Mouse (Mus musculus) embryonic facial prominence, embryonic 13.5 days (tissue): ENCODE data around the gene Gm10273. TPM values are rescaled to one million over a fixed set of nuclear protein-coding genes. Genes with fewer than 3 reads are reported as not detected.
"Not testable (repeated sequence)": the region's sequence is repeated elsewhere in the genome, so short reads cannot be mapped to it uniquely, and the experiment has no call there.

Source experiments
- ATAC-seq: fragments of 200-750 bp; cut with Nextera tagmentation; 2 replicates; pipeline ENCODE4 v1.8.0; 2017; ENCODE audit warnings: low read depth; ENCODE audit not compliant: insufficient number of reproducible peaks, insufficient read depth, low FRiP score, low TSS enrichment
- H3K27ac ChIP-seq: fragments of 300-500 bp; sonication (generic); 2 replicates; pipeline ENCODE4 v1.5.1; 2015; ENCODE audit warnings: moderate library complexity, mild to moderate bottlenecking, inconsistent platforms
- H3K27me3 ChIP-seq: fragments of 300-500 bp; sonication (generic); 2 replicates; pipeline ENCODE4 v1.6.1; 2015; ENCODE audit warnings: mild to moderate bottlenecking, inconsistent platforms
- H3K36me3 ChIP-seq: fragments of 300-500 bp; sonication (generic); 2 replicates; pipeline ENCODE4 v1.6.1; 2015; ENCODE audit warnings: mild to moderate bottlenecking, inconsistent platforms
- H3K4me1 ChIP-seq: fragments of 300-500 bp; sonication (generic); 2 replicates; pipeline ENCODE4 v1.6.1; 2015; ENCODE audit warnings: inconsistent platforms
- H3K4me2 ChIP-seq: fragments of 300-500 bp; sonication (generic); 2 replicates; pipeline ENCODE4 v1.6.1; 2015; ENCODE audit warnings: moderate library complexity, mild to moderate bottlenecking, inconsistent platforms
- H3K4me3 ChIP-seq: fragments of 300-500 bp; sonication (generic); 2 replicates; pipeline ENCODE4 v1.5.1; 2015; ENCODE audit warnings: mild to moderate bottlenecking, inconsistent platforms
- H3K9ac ChIP-seq: fragments of 300-500 bp; sonication (generic); 2 replicates; pipeline ENCODE4 v1.6.1; 2015; ENCODE audit warnings: mild to moderate bottlenecking, inconsistent platforms
- H3K9me3 ChIP-seq: fragments of 300-500 bp; sonication (generic); 2 replicates; pipeline ENCODE4 v1.6.1; 2016; ENCODE audit warnings: inconsistent platforms
- WGBS: fragments of 180-500 bp; shearing (Covaris S2); methylation state at CpG from one replicate; pipeline ENCODE4 v1.1.7; 2015; ENCODE audit warnings: mixed read lengths; 5-methylcytosine and 5-hydroxymethylcytosine counted together
- polyA plus RNA-seq: library from polyadenylated mRNA; unstranded; fragments of >200 nt; fragmentation: Nextera tagmentation; extraction: Ambion mirVana; gene quantifications from 2 replicates; pipeline ENCODE4 v1.2.1, GENCODE M21; 2015

Gm10273 gene
- polyA plus RNA-seq, result 2.8 and 15.0 TPM in 2 replicates

GRCm38 (mm10) chr10:59395461-59395860 lies at the start of gene Gm10273:
Gm10273 (plus strand) TSS chr10:59395632.
- not testable (repeated sequence) for H3K4me3 ChIP-seq, H3K4me1 ChIP-seq, ATAC-seq, H3K27me3 ChIP-seq, H3K4me2 ChIP-seq, H3K27ac ChIP-seq, H3K36me3 ChIP-seq, H3K9ac ChIP-seq, H3K9me3 ChIP-seq
- WGBS, result 95% methylated on average over 12 of the region's 25 CpGs

DNA sequence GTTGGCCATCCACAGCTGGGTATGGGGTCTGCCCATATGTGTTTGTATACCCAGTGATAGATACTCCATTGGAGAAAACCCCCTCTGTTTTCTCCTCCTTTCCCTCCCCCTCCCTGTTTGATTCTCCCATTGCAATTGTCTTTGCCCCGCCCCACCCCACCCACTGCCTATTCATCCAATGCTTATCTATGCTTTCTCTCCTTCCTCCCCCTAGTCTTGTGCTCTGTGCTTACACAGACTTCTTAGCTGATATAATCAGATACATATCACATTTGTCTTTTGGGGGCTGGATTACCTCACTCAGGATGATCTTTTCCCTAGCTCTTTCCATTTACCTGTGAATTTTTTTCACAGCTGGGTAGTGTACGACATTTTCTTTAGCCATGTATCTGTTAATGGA lies 48.9 kb upstream of the Gm10273 start:
- Histone ChIP-seq H3K27ac (no peak overlapping the region), H3K9ac (no peak overlapping the region), H3K4me2 (no peak overlapping the region), H3K36me3 (peaks cover 81% of the 10 kb centered on the region), H3K9me3 (no peaks in the 10 kb centered on the region), H3K4me1 (no peaks in the 10 kb centered on the region), H3K4me3 (no peak overlapping the region), H3K27me3 (no peaks in the 10 kb centered on the region)
- ATAC-seq, result no peak
- WGBS, result 95% methylated on average over 2 of the region's 2 CpGs

- no peak overlapping the region for H3K27ac ChIP-seq
- no peak overlapping the region for H3K4me3 ChIP-seq
- no peaks in the 10 kb centered on the region for H3K27me3 ChIP-seq
- no peak for ATAC-seq
- H3K9me3 ChIP-seq, result no peaks in the 10 kb centered on the region
- H3K9ac ChIP-seq, result no peak overlapping the region
- H3K4me1 ChIP-seq, result no peaks in the 10 kb centered on the region
- no peak overlapping the region for H3K4me2 ChIP-seq
- peaks cover 85% of the 10 kb centered on the region for H3K36me3 ChIP-seq
- WGBS, result 90% methylated on average over 9 of the region's 9 CpGs
Observed at GRCm38 (mm10) chr10:59348200-59348599, 47.2 kb upstream of the Gm10273 start.

DNA sequence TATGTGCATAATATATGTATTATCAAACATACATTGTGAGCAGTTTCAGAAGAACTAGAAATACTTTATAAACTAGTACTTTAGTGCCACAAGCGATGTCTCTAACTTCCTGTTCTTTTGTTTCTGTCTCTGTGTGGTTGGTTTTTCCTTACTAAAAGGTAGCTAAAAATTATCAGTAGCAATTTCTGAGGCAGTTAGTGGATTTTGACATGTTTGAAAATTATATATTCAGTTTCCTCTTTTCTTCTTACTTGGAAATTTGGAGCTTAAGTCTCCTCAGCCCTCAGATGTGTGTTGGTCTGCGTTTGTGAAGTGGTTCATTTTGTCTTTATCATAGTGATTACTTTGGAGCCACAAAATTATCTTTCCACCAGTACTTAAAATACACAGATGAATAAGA lies 45.9 kb upstream of the Gm10273 start:
- Histone ChIP-seq H3K4me2 (no peak overlapping the region), H3K36me3 (peaks cover 80% of the 10 kb centered on the region), H3K4me1 (no peaks in the 10 kb centered on the region), H3K9ac (no peak overlapping the region), H3K27ac (no peak overlapping the region), H3K27me3 (no peaks in the 10 kb centered on the region), H3K9me3 (no peaks in the 10 kb centered on the region), H3K4me3 (no peak overlapping the region)
- ATAC-seq, result no peak
- WGBS, result 98% methylated on average over 2 of the region's 2 CpGs

- Histone ChIP-seq H3K9ac (no peak overlapping the region), H3K4me1 (no peaks in the 10 kb centered on the region), H3K4me2 (no peak overlapping the region), H3K36me3 (peaks cover 74% of the 10 kb centered on the region), H3K27me3 (no peaks in the 10 kb centered on the region), H3K27ac (no peak overlapping the region), H3K9me3 (no peaks in the 10 kb centered on the region), H3K4me3 (no peak overlapping the region)
- ATAC-seq, result no peak
- WGBS, result 29% methylated on average over 1 of the region's 1 CpGs
Observed at GRCm38 (mm10) chr10:59353065-59353464, 42.4 kb upstream of the Gm10273 start.

- no peak for ATAC-seq
- no peak overlapping the region for H3K4me2 ChIP-seq
- no peaks in the 10 kb centered on the region for H3K4me1 ChIP-seq
- H3K27me3 ChIP-seq, result no peaks in the 10 kb centered on the region
- no peaks in the 10 kb centered on the region for H3K9me3 ChIP-seq
- no peak overlapping the region for H3K9ac ChIP-seq
- H3K36me3 ChIP-seq, result peaks cover 65% of the 10 kb centered on the region
- H3K27ac ChIP-seq, result no peak overlapping the region
- no peak overlapping the region for H3K4me3 ChIP-seq
- WGBS, result 82% methylated on average over 12 of the region's 12 CpGs
Observed at GRCm38 (mm10) chr10:59354120-59354519, 41.3 kb upstream of the Gm10273 start.

- 89% methylated on average over 8 of the region's 8 CpGs for WGBS
- ATAC-seq, result no peak
- H3K27ac ChIP-seq, result no peak overlapping the region
Observed at GRCm38 (mm10) chr10:59355020-59355419, 40.4 kb upstream of the Gm10273 start.

DNA sequence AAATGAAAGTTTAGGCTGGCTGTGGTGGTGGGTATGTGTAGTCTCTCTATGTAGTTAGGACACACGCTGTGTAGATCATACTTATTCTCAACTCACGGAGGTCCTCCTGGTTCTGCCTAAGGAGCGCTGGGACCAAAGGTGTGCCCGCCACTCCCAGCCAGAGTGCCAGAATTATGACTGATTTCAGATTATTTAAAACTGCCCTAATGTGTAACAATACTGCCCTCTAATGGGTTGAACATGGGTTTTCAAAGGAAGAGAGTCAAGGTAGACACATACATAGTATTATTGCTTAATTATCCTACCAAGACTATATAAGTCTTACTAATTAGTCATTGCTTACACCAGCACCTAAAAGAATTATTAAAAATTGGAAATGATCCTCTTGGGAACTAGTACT lies 36.7 kb upstream of the Gm10273 start:
- H3K27ac ChIP-seq, result no peak overlapping the region
- peaks cover 64% of the 10 kb centered on the region for H3K36me3 ChIP-seq
- H3K4me2 ChIP-seq, result no peak overlapping the region
- ATAC-seq, result no peak
- no peaks in the 10 kb centered on the region for H3K27me3 ChIP-seq
- no peaks in the 10 kb centered on the region for H3K9me3 ChIP-seq
- whole genome bisulfite sequencing, result 92% methylated on average over 4 of the region's 4 CpGs
- H3K4me1 ChIP-seq, result no peaks in the 10 kb centered on the region
- no peak overlapping the region for H3K4me3 ChIP-seq
- no peak overlapping the region for H3K9ac ChIP-seq

More at GRCm38 (mm10) chr10:59355020-59355419, 40.4 kb upstream of the Gm10273 start:
- no peaks in the 10 kb centered on the region for H3K4me1 ChIP-seq
- no peak overlapping the region for H3K4me2 ChIP-seq
- H3K9ac ChIP-seq, result no peak overlapping the region
- H3K27me3 ChIP-seq, result no peaks in the 10 kb centered on the region
- no peaks in the 10 kb centered on the region for H3K9me3 ChIP-seq
- H3K36me3 ChIP-seq, result peaks cover 66% of the 10 kb centered on the region
- no peak overlapping the region for H3K4me3 ChIP-seq

DNA sequence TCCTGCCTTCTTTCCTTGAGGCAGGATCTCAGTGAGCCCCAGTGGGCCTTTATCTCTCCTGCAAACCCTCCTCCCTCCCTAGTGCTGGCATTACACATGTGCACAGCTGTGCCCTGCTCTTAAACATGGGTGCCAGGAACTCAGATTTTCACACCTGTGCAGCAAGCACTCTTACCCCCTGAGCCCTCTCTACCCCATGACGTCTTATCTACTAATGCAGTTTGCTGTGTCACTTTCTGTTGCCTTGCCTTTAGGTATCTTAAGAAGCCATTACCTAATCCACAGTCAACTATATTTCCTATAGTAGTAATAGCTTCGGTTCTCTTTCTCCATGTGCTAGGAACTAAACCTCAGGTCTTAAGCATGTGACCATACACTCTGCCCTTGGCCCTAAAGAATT lies 32.2 kb upstream of the Gm10273 start:
- Histone ChIP-seq H3K9me3 (no peaks in the 10 kb centered on the region), H3K4me3 (no peak overlapping the region), H3K4me2 (no peak overlapping the region), H3K9ac (no peak overlapping the region), H3K36me3 (peaks cover 79% of the 10 kb centered on the region), H3K4me1 (no peaks in the 10 kb centered on the region), H3K27me3 (no peaks in the 10 kb centered on the region), H3K27ac (no peak overlapping the region)
- WGBS, result 89% methylated on average over 2 of the region's 2 CpGs
- ATAC-seq, result no peak

DNA sequence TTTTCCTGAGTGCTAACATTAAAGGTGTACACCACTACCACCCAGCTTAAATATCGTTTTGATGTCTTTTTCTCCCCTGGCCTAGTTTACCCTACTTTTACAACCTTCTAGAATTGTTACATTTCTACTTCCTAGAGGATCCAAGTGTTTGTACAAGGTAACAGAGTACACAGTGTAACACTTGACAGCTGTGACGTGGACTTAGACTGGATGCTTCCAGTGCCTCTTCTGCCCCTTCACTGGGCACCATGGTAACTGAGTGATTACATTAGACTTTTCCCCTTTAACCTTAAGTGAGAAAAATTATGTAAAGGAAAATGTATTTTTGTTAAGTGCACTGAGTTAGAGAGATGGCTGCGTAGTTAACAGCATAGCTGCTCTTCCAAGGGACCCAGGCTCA lies 30.9 kb upstream of the Gm10273 start:
- Histone ChIP-seq H3K27me3 (no peaks in the 10 kb centered on the region), H3K9me3 (no peaks in the 10 kb centered on the region), H3K4me1 (no peaks in the 10 kb centered on the region), H3K9ac (no peak overlapping the region), H3K4me3 (no peak overlapping the region), H3K27ac (no peak overlapping the region), H3K36me3 (peaks cover 88% of the 10 kb centered on the region), H3K4me2 (no peak overlapping the region)
- no peak for ATAC-seq
- WGBS, result 90% methylated on average over 3 of the region's 3 CpGs

- no peak overlapping the region for H3K4me2 ChIP-seq
- H3K36me3 ChIP-seq, result peaks cover 93% of the 10 kb centered on the region
- no peaks in the 10 kb centered on the region for H3K4me1 ChIP-seq
- no peaks in the 10 kb centered on the region for H3K9me3 ChIP-seq
- no peak for ATAC-seq
- WGBS, result 83% methylated on average over 5 of the region's 5 CpGs
- H3K27ac ChIP-seq, result no peak overlapping the region
- no peak overlapping the region for H3K4me3 ChIP-seq
- no peaks in the 10 kb centered on the region for H3K27me3 ChIP-seq
- H3K9ac ChIP-seq, result no peak overlapping the region
Observed at GRCm38 (mm10) chr10:59365804-59366589, 29.4 kb upstream of the Gm10273 start.

DNA sequence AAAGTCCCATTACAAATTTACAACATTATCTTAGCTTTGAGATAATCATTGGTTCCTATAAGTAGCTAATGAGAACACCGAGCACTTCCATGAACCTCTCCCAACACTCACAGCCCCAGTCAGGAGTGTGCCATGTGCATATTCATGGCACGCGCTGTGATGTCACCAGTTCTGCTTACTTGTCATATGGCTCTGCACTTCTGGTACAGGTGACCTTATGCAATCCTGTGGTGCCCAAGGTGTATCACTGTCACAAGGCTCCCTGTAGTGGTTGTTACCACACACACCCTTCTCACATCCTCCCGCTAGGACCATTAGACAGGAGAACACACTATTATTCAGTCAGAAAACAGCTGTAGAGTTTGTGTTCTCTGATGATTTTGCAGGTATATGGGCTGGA lies 28.7 kb upstream of the Gm10273 start:
- 96% methylated on average over 4 of the region's 4 CpGs for WGBS
- no peak for ATAC-seq
- peaks cover 95% of the 10 kb centered on the region for H3K36me3 ChIP-seq

More for the DNA sequence above, 28.7 kb upstream of the Gm10273 start:
- Histone ChIP-seq H3K4me3 (no peak overlapping the region), H3K9ac (no peak overlapping the region), H3K9me3 (no peaks in the 10 kb centered on the region), H3K27me3 (no peaks in the 10 kb centered on the region), H3K4me1 (no peaks in the 10 kb centered on the region), H3K4me2 (no peak overlapping the region), H3K27ac (no peak overlapping the region)
